Mouse (Mus musculus): ENCODE data around the gene Hist1h3g. TPM values are rescaled to one million over a fixed set of nuclear protein-coding genes. Genes with fewer than 3 reads are reported as not detected.

Hist1h3g gene
- total and polyA plus RNA-seq, 3 experiments = 5.2 to 441 TPM; not detected in 1

- Histone ChIP-seq H3K79me2 (ENCODE audit: control insufficient read depth, insufficient read depth, low read length, poor library complexity) (no peaks in the 10 kb centered on the region; the same call in 1 of the 2 replicates), H3K9ac (ENCODE audit: control insufficient read depth, low read depth, low read length, poor library complexity, severe bottlenecking) (peak overlapping the region; percentile 54), H3K27me3 (ENCODE audit: control insufficient read depth in 1 of 2, insufficient read depth in 2 of 2, low read length in 2 of 2) (no peaks in the 10 kb centered on the region), H3K27ac (ENCODE audit: control insufficient read depth, low read depth, low read length) (peak overlapping the region; percentile 41; the same call in 1 of the 2 replicates), H3K9me3 (replicated peaks; ENCODE audit: insufficient read depth, low read length) (no peaks in the 10 kb centered on the region), H3K4me1 (ENCODE audit: control insufficient read depth in 1 of 2, insufficient read depth in 2 of 2, low read length in 2 of 2) (peaks cover 6 to 7% of the 10 kb centered on the region in 2 experiments), H3K4me3 (ENCODE audit: control insufficient read depth in 1 of 2, insufficient read depth in 1 of 2, low read depth in 2 of 2, low read length in 2 of 2) (peak overlapping the region; percentile 24 to 58), H3K36me3 (ENCODE audit: control insufficient read depth in 1 of 2, insufficient read depth in 2 of 2, low read length in 2 of 2) (peaks cover 0 to 17% of the 10 kb centered on the region in 2 experiments; a peak in 2 of 4 replicates)
- TF ChIP-seq GABPA (IDR thresholded peaks at IDR 0.05; ENCODE audit: low read depth, low read length) = no peak
- no peak for TF ChIP-seq JUND (IDR thresholded peaks at IDR 0.05; ENCODE audit: low read depth, low read length)
- TF ChIP-seq USF1 (IDR thresholded peaks at IDR 0.05; ENCODE audit: low read depth, low read length) = no peak
- TF ChIP-seq POLR2A (IDR thresholded peaks at IDR 0.05; ENCODE audit: control insufficient read depth in 1 of 2, insufficient read depth in 1 of 2, low read depth in 1 of 2, low read length in 2 of 2, poor library complexity in 1 of 2) = no peak
- TF ChIP-seq NELFE (IDR thresholded peaks at IDR 0.05; ENCODE audit: low read depth, low read length) = no peak
- TF ChIP-seq ZKSCAN1 (IDR thresholded peaks at IDR 0.05; ENCODE audit: low read depth, low read length) = no peak
- TF ChIP-seq TCF12 (IDR thresholded peaks at IDR 0.05; ENCODE audit: low read depth, low read length) = no peak
- no peak for TF ChIP-seq CHD1 (IDR thresholded peaks at IDR 0.05; ENCODE audit: low read depth, low read length)
- TF ChIP-seq ZMIZ1 (IDR thresholded peaks at IDR 0.05; ENCODE audit: low read depth, low read length) = no peak
- no peak for TF ChIP-seq MAFK (IDR thresholded peaks at IDR 0.05; ENCODE audit: borderline replicate concordance, low read depth, low read length)
- TF ChIP-seq GATA1 (IDR thresholded peaks at IDR 0.05; ENCODE audit: low read depth, low read length) = no peak
- TF ChIP-seq UBTF (IDR thresholded peaks at IDR 0.05; ENCODE audit: borderline replicate concordance, insufficient read depth, low read depth, low read length) = no peak
- no peak for TF ChIP-seq CHD2 (IDR thresholded peaks at IDR 0.05; ENCODE audit: low read length)
- no peak for TF ChIP-seq CTCF (IDR thresholded peaks at IDR 0.05 in 2 of 3, conservative IDR thresholded peaks at IDR 0.05 in 1 of 3; ENCODE audit: control insufficient read depth in 1 of 3, insufficient read depth in 1 of 3, low read depth in 2 of 3, low read length in 3 of 3, poor library complexity in 1 of 3, severe bottlenecking in 1 of 3)
- TF ChIP-seq HCFC1 (IDR thresholded peaks at IDR 0.05; ENCODE audit: low read depth, low read length) = no peak
- TF ChIP-seq TBP (IDR thresholded peaks at IDR 0.05; ENCODE audit: low read depth, low read length) = no peak
- no peak for TF ChIP-seq MYB (IDR thresholded peaks at IDR 0.05; ENCODE audit: low read depth, low read length)
- TF ChIP-seq E2F4 (IDR thresholded peaks at IDR 0.05; ENCODE audit: borderline replicate concordance, low read depth, low read length) = no peak
- no peak for TF ChIP-seq TAL1 (IDR thresholded peaks at IDR 0.05; ENCODE audit: low read length)
- no peak for TF ChIP-seq USF2 (IDR thresholded peaks at IDR 0.05; ENCODE audit: borderline replicate concordance in 1 of 2, insufficient read depth in 1 of 2, low read depth in 1 of 2, low read length in 2 of 2)
- peak; percentile 75 for DNase-seq (ENCODE audit: low read depth, low spot score)
Observed at GRCm38 (mm10) chr13:23525901-23526300, 9.3 kb upstream of the Hist1h3g start.

- H3K79me2 ChIP-seq (ENCODE audit: control insufficient read depth, insufficient read depth, low read length, poor library complexity) = no peaks in the 10 kb centered on the region; the same call in 1 of the 2 replicates
- H3K27ac ChIP-seq (ENCODE audit: control insufficient read depth, low read depth, low read length) = peak overlapping the region; percentile 66
- peak overlapping the region; percentile 62 to 81 for H3K4me3 ChIP-seq (ENCODE audit: control insufficient read depth in 1 of 2, insufficient read depth in 1 of 2, low read depth in 2 of 2, low read length in 2 of 2)
- peak; percentile 100 for TF ChIP-seq TBP (IDR thresholded peaks at IDR 0.05; ENCODE audit: low read depth, low read length)
- TF ChIP-seq ZC3H11A (IDR thresholded peaks at IDR 0.05; ENCODE audit: low read depth, low read length) = no peak
- H3K4me1 ChIP-seq (ENCODE audit: control insufficient read depth in 1 of 2, insufficient read depth in 2 of 2, low read length in 2 of 2) = peaks cover 6% of the 10 kb centered on the region in 2 experiments
- H3K27me3 ChIP-seq (ENCODE audit: control insufficient read depth in 1 of 2, insufficient read depth in 2 of 2, low read length in 2 of 2) = no peaks in the 10 kb centered on the region
- peak; percentile 94 for DNase-seq (ENCODE audit: low read depth, low spot score)
- H3K36me3 ChIP-seq (ENCODE audit: control insufficient read depth in 1 of 2, insufficient read depth in 2 of 2, low read length in 2 of 2) = peaks cover 0 to 14% of the 10 kb centered on the region in 2 experiments; a peak in 2 of 4 replicates
- no peaks in the 10 kb centered on the region for H3K9me3 ChIP-seq (replicated peaks; ENCODE audit: insufficient read depth, low read length)
- peak overlapping the region; percentile 84 for H3K9ac ChIP-seq (ENCODE audit: control insufficient read depth, low read depth, low read length, poor library complexity, severe bottlenecking)
Observed at GRCm38 (mm10) chr13:23526312-23526711, 8.9 kb upstream of the Hist1h3g start.

Data from MEL (cell line).